Mouse (Mus musculus): ENCODE measurements around the gene Fxyd3. TPM values are rescaled to one million over a fixed set of nuclear protein-coding genes. Genes with fewer than 3 reads are reported as not detected.
A peak's percentile ranks its signal among the peaks of the same experiment; 100 is the strongest.

Fxyd3 gene
- polyA plus RNA-seq, 1 experiment = 1.0 TPM

DNA sequence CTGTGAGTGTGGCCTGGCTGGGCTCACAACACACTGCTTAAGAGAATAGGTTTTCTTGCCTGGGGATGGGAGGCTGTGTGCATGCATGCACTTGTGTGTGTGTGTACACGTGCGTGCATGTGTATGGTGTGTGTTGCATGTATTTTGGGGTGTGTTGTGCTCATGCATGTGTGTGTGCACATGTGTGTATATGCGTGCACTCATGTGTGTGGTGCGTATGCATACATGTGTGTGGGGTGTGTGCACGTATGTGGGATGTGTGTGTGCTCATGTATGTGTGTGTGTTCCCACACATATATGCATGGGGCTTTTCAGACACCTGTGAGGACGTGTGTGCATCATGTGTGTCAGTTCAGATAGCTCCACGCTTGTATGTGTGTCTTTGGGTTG, 15.9 kb downstream of the Fxyd3 start:
- Histone ChIP-seq H3K4me3 (ENCODE audit: insufficient read depth, low read length) (0 out of 2 replicates have a peak overlapping the region, but pooled peaks have one; percentile 18), H3K4me1 (ENCODE audit: control insufficient read depth, insufficient read depth, low read length) (0 out of 2 replicates have a peak, but pooled peaks cover 2% of the 10 kb centered on the region), H3K27ac (ENCODE audit: insufficient read depth, low read length) (0 out of 2 replicates have a peak overlapping the region, but pooled peaks have one; percentile 7)
- TF ChIP-seq CTCF (IDR thresholded peaks at IDR 0.05; ENCODE audit: extremely low read depth, insufficient read depth, low read length) (no peak), POLR2A (IDR thresholded peaks at IDR 0.05; ENCODE audit: extremely low read depth, insufficient read depth, low read length) (no peak)

DNA sequence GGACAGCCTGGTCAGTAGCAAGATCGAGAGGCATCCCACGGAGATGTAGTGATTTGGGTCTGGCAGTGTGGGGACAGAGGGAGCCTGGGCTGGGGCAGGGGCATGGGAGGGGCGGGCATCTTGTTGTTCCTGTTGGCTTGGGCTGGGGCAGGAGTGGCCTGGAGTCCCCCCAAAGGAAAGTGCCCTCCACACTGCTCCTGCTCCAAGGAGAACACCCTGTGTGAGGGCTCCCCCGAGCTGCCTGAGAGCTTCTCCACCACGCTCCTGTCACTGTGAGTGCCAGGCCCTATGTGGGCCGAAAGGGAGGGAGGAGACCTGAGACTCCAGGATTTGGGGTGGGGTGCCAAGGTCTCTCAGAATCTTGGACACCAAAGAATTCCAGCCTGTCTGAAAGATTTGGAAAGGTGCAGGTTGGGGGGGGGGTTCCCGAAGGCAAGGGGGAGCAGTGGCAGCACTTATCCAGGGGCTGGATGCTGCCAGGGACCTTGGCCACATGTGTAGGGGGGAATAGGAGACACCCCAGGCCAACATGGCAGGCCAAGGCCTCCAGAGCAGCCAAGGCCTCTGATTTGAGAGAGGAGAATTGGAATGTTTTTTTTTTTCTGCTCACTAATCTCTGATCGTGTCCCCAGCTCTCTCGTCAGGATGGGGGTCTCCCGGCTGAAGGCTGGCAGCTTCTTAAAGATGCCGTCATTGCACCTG, 16.4 kb downstream of the Fxyd3 start:
- no peak for TF ChIP-seq POLR2A (IDR thresholded peaks at IDR 0.05; ENCODE audit: extremely low read depth, insufficient read depth, low read length)
- no peak for TF ChIP-seq CTCF (IDR thresholded peaks at IDR 0.05; ENCODE audit: extremely low read depth, insufficient read depth, low read length)
- H3K27ac ChIP-seq (ENCODE audit: insufficient read depth, low read length) = 0 out of 2 replicates have a peak overlapping the region, but pooled peaks have one; percentile 1
- 0 out of 2 replicates have a peak, but pooled peaks cover 2% of the 10 kb centered on the region for H3K4me1 ChIP-seq (ENCODE audit: control insufficient read depth, insufficient read depth, low read length)
- H3K4me3 ChIP-seq (ENCODE audit: insufficient read depth, low read length) = 0 out of 2 replicates have a peak overlapping the region, but pooled peaks have one; percentile 18

DNA sequence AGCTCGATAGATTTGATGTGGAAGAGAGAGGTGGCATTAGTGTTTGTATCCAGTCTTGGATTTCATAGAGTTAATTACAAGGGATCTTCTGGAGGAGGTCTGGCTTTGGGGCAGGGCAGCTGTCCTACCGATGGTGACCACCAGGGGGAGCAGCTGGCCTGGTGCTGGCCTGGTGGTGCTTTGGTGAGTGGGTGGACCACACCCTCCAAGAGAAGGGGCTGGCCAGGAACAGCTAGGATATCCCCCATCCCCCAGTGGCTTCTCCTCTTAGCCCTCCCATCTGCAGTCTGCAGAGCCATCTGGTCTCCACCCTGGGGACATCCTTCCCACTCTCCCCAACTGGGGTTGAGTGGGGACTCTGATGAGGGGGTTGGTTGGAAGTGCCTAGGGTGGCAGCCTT, 17.4 kb downstream of the Fxyd3 start, which contains the start of gene Lgi4:
TSS of gene Lgi4 (plus strand) at position 235 of the 400 bp plus-strand sequence.
- H3K4me3 ChIP-seq (ENCODE audit: insufficient read depth, low read length) = no peak within 1 kb of the TSS
- TF ChIP-seq CTCF (IDR thresholded peaks at IDR 0.05; ENCODE audit: extremely low read depth, insufficient read depth, low read length) (peak; percentile 81), POLR2A (IDR thresholded peaks at IDR 0.05; ENCODE audit: extremely low read depth, insufficient read depth, low read length) (no peak)

DNA sequence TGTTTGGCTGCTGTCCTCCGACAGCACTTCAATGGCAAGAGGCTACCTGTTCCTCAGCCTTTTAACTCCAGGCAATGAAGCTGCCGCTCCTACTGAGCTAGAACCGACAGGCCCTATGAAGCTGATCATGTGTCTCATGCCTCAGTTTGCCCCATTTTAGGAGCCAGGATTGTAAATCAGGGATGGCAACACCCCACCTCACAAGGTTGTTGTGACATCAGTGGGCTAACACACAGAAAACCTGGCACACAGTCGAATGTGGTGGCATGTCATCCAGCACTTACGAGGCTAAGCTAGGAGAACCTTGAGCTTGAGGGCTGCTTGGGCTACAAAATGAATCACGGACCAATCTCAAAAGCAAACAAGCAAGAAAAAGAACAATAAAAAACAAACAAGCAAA, 18.3 kb downstream of the Fxyd3 start:
- no peak for TF ChIP-seq CTCF (IDR thresholded peaks at IDR 0.05; ENCODE audit: extremely low read depth, insufficient read depth, low read length)
- no peak for TF ChIP-seq POLR2A (IDR thresholded peaks at IDR 0.05; ENCODE audit: extremely low read depth, insufficient read depth, low read length)
- Histone ChIP-seq H3K4me1 (ENCODE audit: control insufficient read depth, insufficient read depth, low read length) (0 out of 2 replicates have a peak, but pooled peaks cover 2% of the 10 kb centered on the region), H3K27ac (ENCODE audit: insufficient read depth, low read length) (no peak overlapping the region), H3K4me3 (ENCODE audit: insufficient read depth, low read length) (no peak overlapping the region)

More for the DNA sequence above, 17.4 kb downstream of the Fxyd3 start, which contains the start of gene Lgi4:
- Histone ChIP-seq H3K4me1 (ENCODE audit: control insufficient read depth, insufficient read depth, low read length) (0 out of 2 replicates have a peak, but pooled peaks cover 2% of the 10 kb centered on the region), H3K27ac (ENCODE audit: insufficient read depth, low read length) (0 out of 2 replicates have a peak within 1 kb of the TSS, but pooled peaks have one; percentile 1)

DNA sequence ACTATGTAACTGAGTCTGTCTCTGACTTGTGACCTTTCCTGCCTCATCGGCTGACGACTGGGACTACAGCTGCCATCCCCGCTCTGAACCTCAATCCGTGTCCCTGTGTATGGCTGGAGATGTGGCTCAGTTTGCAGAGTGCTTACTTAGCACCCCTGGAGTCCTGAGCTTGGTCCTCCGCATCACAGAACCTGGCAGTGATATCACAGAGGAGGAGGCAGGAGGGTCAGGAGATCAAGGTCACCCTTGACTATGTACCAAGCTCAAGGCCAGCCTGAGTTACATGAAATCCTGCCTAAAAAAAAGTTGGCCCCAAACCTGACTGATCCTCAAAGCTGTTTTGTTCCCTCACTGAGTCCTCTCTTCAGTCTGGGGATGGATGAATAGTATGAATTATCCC, 18.8 kb downstream of the Fxyd3 start:
- Histone ChIP-seq H3K4me1 (ENCODE audit: control insufficient read depth, insufficient read depth, low read length) (0 out of 2 replicates have a peak, but pooled peaks cover 2% of the 10 kb centered on the region), H3K4me3 (ENCODE audit: insufficient read depth, low read length) (no peak overlapping the region), H3K27ac (ENCODE audit: insufficient read depth, low read length) (no peak overlapping the region)
- TF ChIP-seq POLR2A (IDR thresholded peaks at IDR 0.05; ENCODE audit: extremely low read depth, insufficient read depth, low read length) = no peak
- TF ChIP-seq CTCF (IDR thresholded peaks at IDR 0.05; ENCODE audit: extremely low read depth, insufficient read depth, low read length) = no peak

DNA sequence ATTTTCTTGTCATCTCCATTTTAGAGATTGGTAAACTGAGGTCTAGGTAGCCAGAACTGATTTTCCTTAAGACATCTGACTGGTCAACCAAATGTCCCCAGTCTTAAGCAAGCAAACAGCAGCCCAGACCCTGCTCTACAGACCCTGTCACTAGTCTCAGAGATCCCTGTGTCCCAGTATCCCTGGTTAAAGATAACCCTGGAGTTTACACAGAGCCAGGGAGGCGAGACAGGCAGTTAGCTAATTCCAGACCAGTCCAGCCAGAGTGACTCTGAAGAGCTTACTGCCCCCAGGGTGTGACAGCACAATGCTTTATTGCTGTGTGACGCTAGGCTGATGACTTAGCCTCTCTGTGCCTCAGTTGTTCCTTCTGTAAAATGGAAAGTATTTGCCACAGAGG, 19.4 kb downstream of the Fxyd3 start, which contains the start of gene Fxyd1:
TSS of gene Fxyd1 (minus strand) at position 129 of the 400 bp plus-strand sequence.
- Histone ChIP-seq H3K4me1 (ENCODE audit: control insufficient read depth, insufficient read depth, low read length) (0 out of 2 replicates have a peak, but pooled peaks cover 2% of the 10 kb centered on the region), H3K27ac (ENCODE audit: insufficient read depth, low read length) (no peak within 1 kb of the TSS), H3K4me3 (ENCODE audit: insufficient read depth, low read length) (no peak within 1 kb of the TSS)
- TF ChIP-seq POLR2A (IDR thresholded peaks at IDR 0.05; ENCODE audit: extremely low read depth, insufficient read depth, low read length) = no peak
- TF ChIP-seq CTCF (IDR thresholded peaks at IDR 0.05; ENCODE audit: extremely low read depth, insufficient read depth, low read length) = no peak

DNA sequence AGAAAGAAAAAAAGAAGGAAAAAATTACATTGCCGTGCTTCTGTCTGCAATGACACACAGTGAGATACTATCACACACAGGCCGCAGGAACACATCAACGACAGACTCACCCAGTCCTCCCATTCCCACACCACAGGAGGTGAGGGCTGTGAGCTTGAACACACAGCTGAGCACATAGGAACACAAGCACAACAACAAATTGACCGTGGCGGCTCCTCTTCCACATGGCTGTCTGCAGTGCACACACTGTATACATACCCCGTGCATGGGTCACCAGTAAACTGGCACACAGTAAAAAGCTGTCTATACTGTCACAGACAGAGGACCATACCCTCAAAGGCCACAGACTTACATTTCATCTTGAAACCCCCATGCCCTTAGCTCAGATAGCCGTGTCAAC, 20.1 kb downstream of the Fxyd3 start:
- Histone ChIP-seq H3K27ac (ENCODE audit: insufficient read depth, low read length) (no peak overlapping the region), H3K4me3 (ENCODE audit: insufficient read depth, low read length) (no peak overlapping the region)
- TF ChIP-seq POLR2A (IDR thresholded peaks at IDR 0.05; ENCODE audit: extremely low read depth, insufficient read depth, low read length) (no peak), CTCF (IDR thresholded peaks at IDR 0.05; ENCODE audit: extremely low read depth, insufficient read depth, low read length) (no peak)

DNA sequence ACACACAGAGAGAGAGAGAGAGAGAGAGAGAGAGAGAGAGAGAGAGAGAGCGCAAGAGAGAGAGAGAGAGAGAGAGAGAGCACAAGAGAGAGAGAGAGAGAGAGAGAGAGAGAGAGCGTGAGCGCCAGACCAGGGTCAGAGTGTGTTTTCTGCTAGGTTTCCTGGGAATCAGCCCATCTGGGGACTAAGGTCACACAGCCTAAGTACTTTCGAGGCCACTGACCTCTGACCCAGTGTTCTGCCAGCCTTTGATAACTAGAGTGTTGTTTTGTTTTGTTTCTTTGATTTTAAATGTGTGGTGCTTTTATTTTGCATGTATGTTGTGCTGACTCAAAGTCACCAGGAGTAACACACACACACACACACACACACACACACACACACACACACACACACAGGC, 20.6 kb downstream of the Fxyd3 start:
- Histone ChIP-seq H3K4me3 (ENCODE audit: insufficient read depth, low read length) (no peak overlapping the region), H3K27ac (ENCODE audit: insufficient read depth, low read length) (no peak overlapping the region), H3K4me1 (ENCODE audit: control insufficient read depth, insufficient read depth, low read length) (0 out of 2 replicates have a peak, but pooled peaks cover 2% of the 10 kb centered on the region)
- no peak for TF ChIP-seq POLR2A (IDR thresholded peaks at IDR 0.05; ENCODE audit: extremely low read depth, insufficient read depth, low read length)
- TF ChIP-seq CTCF (IDR thresholded peaks at IDR 0.05; ENCODE audit: extremely low read depth, insufficient read depth, low read length) = no peak

More for the DNA sequence above, 20.1 kb downstream of the Fxyd3 start:
- H3K4me1 ChIP-seq (ENCODE audit: control insufficient read depth, insufficient read depth, low read length) = 0 out of 2 replicates have a peak, but pooled peaks cover 2% of the 10 kb centered on the region

DNA sequence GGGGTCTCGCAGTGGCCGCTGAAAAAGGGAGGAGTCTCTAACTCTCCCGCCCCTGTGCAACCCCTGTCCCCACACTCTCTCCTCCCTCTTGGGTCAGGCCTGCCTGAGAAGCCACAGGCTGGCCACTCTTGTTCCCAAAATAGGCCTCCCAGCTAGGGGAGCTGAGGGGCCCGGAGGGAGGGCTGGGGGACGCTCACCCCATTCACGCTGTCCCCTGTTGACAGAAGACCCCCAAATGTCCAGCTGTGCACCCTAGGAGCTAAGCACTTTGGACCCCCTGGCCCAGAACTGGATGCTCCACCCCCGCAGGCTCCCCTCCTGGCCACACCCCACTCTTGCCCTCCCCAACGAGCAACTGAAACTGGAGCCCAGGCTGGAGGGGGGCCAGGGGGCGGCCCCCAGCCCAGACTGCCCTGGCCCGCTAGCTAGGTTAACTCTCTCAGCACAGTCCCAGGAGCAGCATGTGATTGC, 21.1 kb downstream of the Fxyd3 start:
- H3K27ac ChIP-seq (ENCODE audit: insufficient read depth, low read length) = peak overlapping the region; percentile 38
- peak overlapping the region; percentile 7; the same call in 1 of the 2 replicates for H3K4me3 ChIP-seq (ENCODE audit: insufficient read depth, low read length)
- TF ChIP-seq POLR2A (IDR thresholded peaks at IDR 0.05; ENCODE audit: extremely low read depth, insufficient read depth, low read length) = no peak
- no peak for TF ChIP-seq CTCF (IDR thresholded peaks at IDR 0.05; ENCODE audit: extremely low read depth, insufficient read depth, low read length)
- H3K4me1 ChIP-seq (ENCODE audit: control insufficient read depth, insufficient read depth, low read length) = no peaks in the 10 kb centered on the region

All from cortical plate, adult 2 months (tissue).